Mouse (Mus musculus): ENCODE results near the gene Dnajc13. TPM values are rescaled to one million over a fixed set of nuclear protein-coding genes. Genes with fewer than 3 reads are reported as not detected.

Dnajc13 gene
- polyA plus RNA-seq (2015; fragmentation: Nextera tagmentation; extraction: Ambion mirVana) = 23.4 and 25.7 TPM in 2 replicates

DNA sequence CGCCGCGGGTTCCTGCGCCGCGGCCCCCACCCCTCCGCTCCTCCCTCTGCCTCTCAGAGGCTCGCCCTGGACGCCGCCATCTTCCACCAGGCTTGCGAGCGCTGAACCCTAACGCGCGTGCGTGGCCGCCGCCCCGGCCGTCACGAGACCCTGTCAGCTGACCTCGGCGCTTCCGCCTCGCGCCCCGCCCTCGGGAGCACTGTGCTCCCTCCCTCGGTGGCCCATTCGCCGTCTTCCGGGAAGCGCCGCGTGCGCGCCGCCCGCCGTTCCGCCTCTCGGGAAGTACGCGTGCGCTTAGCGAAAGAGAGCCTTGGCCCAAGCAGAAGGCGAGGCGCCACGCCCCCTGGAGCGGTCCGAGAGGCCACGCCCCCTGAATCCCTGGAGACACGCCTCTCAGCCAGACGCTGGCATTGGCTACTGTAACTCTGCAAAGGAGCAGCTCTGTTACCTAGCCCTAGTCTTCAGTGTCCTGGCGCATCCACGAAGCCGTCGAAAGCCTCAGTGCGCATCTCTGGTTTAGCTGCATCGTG is at the start of gene Dnajc13:
TSS of gene Dnajc13 (minus strand) at position 108 of the 530 bp plus-strand sequence.
- peak within 1 kb of the TSS; percentile 94 for H3K27ac ChIP-seq (ENCODE audit: low read length)
- peak; percentile 97 for ATAC-seq (ENCODE audit: low FRiP score, low TSS enrichment)
- peaks cover 25% of the 10 kb centered on the region for H3K4me1 ChIP-seq (ENCODE audit: insufficient read depth, low read length)
- H3K4me2 ChIP-seq (replicated peaks; ENCODE audit: low read depth, low read length) = peak within 1 kb of the TSS; percentile 84
- peak within 1 kb of the TSS; percentile 95 for H3K4me3 ChIP-seq (ENCODE audit: low read length)
- H3K9me3 ChIP-seq (ENCODE audit: low read length) = no peaks in the 10 kb centered on the region
- WGBS = under 1% methylated on average over 41 of the region's 60 CpGs
- peak within 1 kb of the TSS; percentile 96 for H3K9ac ChIP-seq (replicated peaks; ENCODE audit: low read length)
- H3K27me3 ChIP-seq (ENCODE audit: insufficient read depth, low read length) = no peaks in the 10 kb centered on the region
- no peaks in the 10 kb centered on the region for H3K36me3 ChIP-seq (ENCODE audit: insufficient read depth, low read length)

DNA sequence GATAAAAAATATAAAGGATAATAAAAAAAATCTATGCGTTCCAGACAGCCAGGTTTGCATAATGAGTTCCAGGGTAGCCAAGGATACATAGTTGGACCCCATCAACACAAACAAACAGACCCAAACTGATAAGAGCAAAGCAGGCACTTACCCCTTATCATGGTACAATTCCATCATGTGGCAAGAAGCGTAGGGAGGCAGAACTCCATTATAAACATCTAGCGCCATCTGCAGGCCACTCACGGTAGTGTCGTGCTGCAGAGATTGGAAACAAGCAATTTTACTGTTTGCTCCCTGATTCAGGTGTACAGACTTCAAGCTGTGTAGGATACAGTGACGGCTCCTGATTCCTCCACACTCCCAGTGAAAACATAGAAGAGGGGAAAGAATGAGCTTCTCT is 44.0 kb upstream of the Dnajc13 start:
- Histone ChIP-seq H3K36me3 (ENCODE audit: insufficient read depth, low read length) (no peaks in the 10 kb centered on the region), H3K9me3 (ENCODE audit: low read length) (no peaks in the 10 kb centered on the region), H3K9ac (replicated peaks; ENCODE audit: low read length) (no peak overlapping the region), H3K4me2 (replicated peaks; ENCODE audit: low read depth, low read length) (no peak overlapping the region), H3K4me1 (ENCODE audit: insufficient read depth, low read length) (no peaks in the 10 kb centered on the region), H3K27me3 (ENCODE audit: insufficient read depth, low read length) (no peaks in the 10 kb centered on the region), H3K27ac (ENCODE audit: low read length) (no peak overlapping the region), H3K4me3 (ENCODE audit: low read length) (no peak overlapping the region)
- 12% methylated on average over 6 of the region's 6 CpGs for WGBS
- ATAC-seq (ENCODE audit: low FRiP score, low TSS enrichment) = no peak; the same call in 1 of the 2 replicates

DNA sequence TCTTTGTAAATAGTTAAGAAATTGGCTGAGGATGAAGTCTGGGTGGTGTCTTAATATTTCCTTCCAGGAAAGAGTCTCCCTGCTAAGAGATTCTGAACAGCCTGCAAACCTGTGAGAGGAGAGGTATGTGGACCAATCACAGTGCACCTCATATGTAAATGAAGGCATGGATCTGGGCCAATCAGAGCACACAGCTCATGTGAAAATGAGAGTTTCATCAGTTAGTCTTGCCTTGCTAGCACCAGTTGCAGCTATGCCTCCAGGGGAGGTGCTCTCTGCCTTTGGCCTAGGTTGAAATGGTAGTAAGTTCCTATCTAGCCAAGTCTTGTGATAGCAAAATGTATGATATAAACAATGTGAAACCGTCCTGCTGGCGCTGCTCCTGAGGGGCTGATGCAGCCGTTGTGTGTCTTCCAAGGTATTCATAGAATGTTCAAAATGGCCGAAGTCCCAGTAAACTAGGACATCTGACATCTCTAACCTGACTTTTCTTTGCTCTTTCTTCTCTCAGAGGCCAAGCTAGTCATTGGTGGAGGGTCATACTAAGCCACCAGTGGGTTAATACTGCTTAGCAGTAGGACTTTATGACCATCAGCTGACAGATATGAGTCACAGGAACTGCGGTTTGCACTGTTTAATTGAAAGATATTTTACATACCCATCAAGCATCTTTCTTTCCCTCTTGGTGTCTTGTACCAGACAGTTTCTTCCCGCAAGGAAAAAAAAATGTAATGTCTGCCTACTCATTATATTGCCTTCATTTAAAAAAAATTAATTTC is 42.8 kb upstream of the Dnajc13 start:
- peak overlapping the region; percentile 85 for H3K27ac ChIP-seq (ENCODE audit: low read length)
- no peaks in the 10 kb centered on the region for H3K36me3 ChIP-seq (ENCODE audit: insufficient read depth, low read length)
- H3K4me1 ChIP-seq (ENCODE audit: insufficient read depth, low read length) = no peaks in the 10 kb centered on the region
- no peak overlapping the region for H3K9ac ChIP-seq (replicated peaks; ENCODE audit: low read length)
- 84% methylated on average over 6 of the region's 6 CpGs for WGBS
- no peak overlapping the region for H3K4me2 ChIP-seq (replicated peaks; ENCODE audit: low read depth, low read length)
- H3K9me3 ChIP-seq (ENCODE audit: low read length) = no peaks in the 10 kb centered on the region
- H3K27me3 ChIP-seq (ENCODE audit: insufficient read depth, low read length) = no peaks in the 10 kb centered on the region
- H3K4me3 ChIP-seq (ENCODE audit: low read length) = no peak overlapping the region
- peak; percentile 47; the same call in 1 of the 2 replicates for ATAC-seq (ENCODE audit: low FRiP score, low TSS enrichment)

GRCm38 (mm10) chr9:104304800-104305199 is 42.1 kb upstream of the Dnajc13 start:
- peak; percentile 87 for ATAC-seq (ENCODE audit: low FRiP score, low TSS enrichment)
- H3K27me3 ChIP-seq (ENCODE audit: insufficient read depth, low read length) = no peaks in the 10 kb centered on the region
- WGBS = 29% methylated on average over 10 of the region's 10 CpGs
- H3K4me2 ChIP-seq (replicated peaks; ENCODE audit: low read depth, low read length) = no peak overlapping the region
- H3K9me3 ChIP-seq (ENCODE audit: low read length) = no peaks in the 10 kb centered on the region
- peak overlapping the region; percentile 85 for H3K27ac ChIP-seq (ENCODE audit: low read length)
- no peaks in the 10 kb centered on the region for H3K4me1 ChIP-seq (ENCODE audit: insufficient read depth, low read length)
- no peak overlapping the region for H3K4me3 ChIP-seq (ENCODE audit: low read length)
- 0 out of 2 replicates have a peak overlapping the region, but pooled peaks have one; percentile 2 for H3K9ac ChIP-seq (replicated peaks; ENCODE audit: low read length)
- no peaks in the 10 kb centered on the region for H3K36me3 ChIP-seq (ENCODE audit: insufficient read depth, low read length)

DNA sequence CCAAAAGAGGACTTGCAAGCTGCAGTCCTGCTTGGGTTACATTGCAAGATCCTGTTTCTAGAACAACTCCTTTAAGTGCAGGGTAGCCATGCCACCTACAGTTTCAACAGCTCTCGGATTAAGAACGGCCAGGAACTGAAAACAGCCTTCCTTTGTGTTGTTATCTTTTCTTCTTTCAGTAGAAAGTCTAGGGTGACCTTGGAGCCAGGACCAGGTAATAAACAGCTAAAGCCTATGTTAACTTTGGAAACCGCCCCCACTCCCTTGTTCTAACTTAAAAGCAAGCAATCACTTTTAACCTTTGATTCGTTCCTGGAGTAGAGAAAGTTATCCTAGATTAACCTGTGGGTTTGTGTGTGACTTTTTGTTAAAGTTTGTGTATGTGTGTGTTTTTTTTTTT is 41.6 kb upstream of the Dnajc13 start:
- Histone ChIP-seq H3K4me2 (replicated peaks; ENCODE audit: low read depth, low read length) (no peak overlapping the region), H3K36me3 (ENCODE audit: insufficient read depth, low read length) (no peaks in the 10 kb centered on the region), H3K9me3 (ENCODE audit: low read length) (no peaks in the 10 kb centered on the region), H3K4me3 (ENCODE audit: low read length) (no peak overlapping the region), H3K9ac (replicated peaks; ENCODE audit: low read length) (no peak overlapping the region), H3K27ac (ENCODE audit: low read length) (peak overlapping the region; percentile 85), H3K27me3 (ENCODE audit: insufficient read depth, low read length) (no peaks in the 10 kb centered on the region), H3K4me1 (ENCODE audit: insufficient read depth, low read length) (no peaks in the 10 kb centered on the region)
- peak; percentile 57 for ATAC-seq (ENCODE audit: low FRiP score, low TSS enrichment)
- WGBS = 24% methylated on average over 4 of the region's 4 CpGs

GRCm38 (mm10) chr9:104300569-104300968 is 37.8 kb upstream of the Dnajc13 start:
- H3K36me3 ChIP-seq (ENCODE audit: insufficient read depth, low read length) = no peaks in the 10 kb centered on the region
- H3K4me2 ChIP-seq (replicated peaks; ENCODE audit: low read depth, low read length) = no peak overlapping the region
- no peak for ATAC-seq (ENCODE audit: low FRiP score, low TSS enrichment)
- H3K4me3 ChIP-seq (ENCODE audit: low read length) = no peak overlapping the region
- 83% methylated on average over 12 of the region's 12 CpGs for WGBS
- no peaks in the 10 kb centered on the region for H3K4me1 ChIP-seq (ENCODE audit: insufficient read depth, low read length)
- H3K27me3 ChIP-seq (ENCODE audit: insufficient read depth, low read length) = no peaks in the 10 kb centered on the region
- H3K27ac ChIP-seq (ENCODE audit: low read length) = no peak overlapping the region
- no peak overlapping the region for H3K9ac ChIP-seq (replicated peaks; ENCODE audit: low read length)
- no peaks in the 10 kb centered on the region for H3K9me3 ChIP-seq (ENCODE audit: low read length)

DNA sequence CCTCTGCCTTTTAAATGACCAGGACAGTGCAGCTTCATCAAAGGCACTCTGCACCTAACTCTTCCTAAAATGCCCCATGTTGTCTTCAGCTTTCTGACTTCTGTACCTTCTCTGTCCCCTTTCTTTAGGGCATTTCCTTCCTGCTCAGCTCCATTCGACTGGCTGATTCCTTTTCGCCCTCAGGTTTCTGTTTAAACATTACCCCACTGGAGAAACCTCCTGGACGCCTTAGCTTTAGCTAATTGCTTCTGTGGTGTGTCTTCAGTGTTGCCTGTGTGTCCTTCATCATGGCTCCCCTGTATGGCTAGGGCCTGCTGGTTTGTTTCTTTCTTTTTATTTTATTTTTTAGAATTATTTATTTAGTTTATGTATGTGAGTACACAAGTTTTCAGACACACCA is 34.3 kb upstream of the Dnajc13 start:
- H3K27me3 ChIP-seq (ENCODE audit: insufficient read depth, low read length) = no peaks in the 10 kb centered on the region
- 49% methylated on average over 3 of the region's 3 CpGs for WGBS
- H3K4me3 ChIP-seq (ENCODE audit: low read length) = no peak overlapping the region

GRCm38 (mm10) chr9:104284934-104285333 is 22.2 kb upstream of the Dnajc13 start:
- H3K9me3 ChIP-seq (ENCODE audit: low read length) = no peaks in the 10 kb centered on the region
- no peak for ATAC-seq (ENCODE audit: low FRiP score, low TSS enrichment)

More for the DNA sequence above, 34.3 kb upstream of the Dnajc13 start:
- Histone ChIP-seq H3K9me3 (ENCODE audit: low read length) (no peaks in the 10 kb centered on the region), H3K4me1 (ENCODE audit: insufficient read depth, low read length) (no peaks in the 10 kb centered on the region), H3K4me2 (replicated peaks; ENCODE audit: low read depth, low read length) (no peak overlapping the region), H3K27ac (ENCODE audit: low read length) (no peak overlapping the region), H3K36me3 (ENCODE audit: insufficient read depth, low read length) (no peaks in the 10 kb centered on the region), H3K9ac (replicated peaks; ENCODE audit: low read length) (no peak overlapping the region)
- ATAC-seq (ENCODE audit: low FRiP score, low TSS enrichment) = no peak

DNA sequence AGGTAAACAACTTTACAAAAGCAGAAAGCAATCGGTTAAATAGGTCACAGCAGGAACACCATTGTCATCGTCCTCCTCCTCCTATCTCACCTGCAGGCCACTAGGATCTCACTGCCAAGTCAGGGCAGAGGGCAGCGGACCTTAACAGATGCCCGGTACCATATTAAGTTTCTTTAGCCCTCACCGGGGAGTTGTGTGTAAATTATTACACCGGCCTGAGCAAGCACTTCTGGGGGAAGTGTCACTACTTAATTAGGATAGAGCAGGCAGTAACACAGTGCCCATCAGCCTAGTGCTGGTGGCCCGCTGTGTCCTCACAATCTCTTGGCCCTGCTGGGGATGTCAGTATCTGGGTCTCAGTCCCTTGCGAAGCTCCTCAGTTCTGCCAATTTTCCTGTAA is 19.8 kb upstream of the Dnajc13 start:
- no peak overlapping the region for H3K9ac ChIP-seq (replicated peaks; ENCODE audit: low read length)
- H3K27ac ChIP-seq (ENCODE audit: low read length) = peak overlapping the region; percentile 89
- ATAC-seq (ENCODE audit: low FRiP score, low TSS enrichment) = peak; percentile 78
- WGBS = 23% methylated on average over 8 of the region's 8 CpGs
- H3K36me3 ChIP-seq (ENCODE audit: insufficient read depth, low read length) = no peaks in the 10 kb centered on the region
- no peak overlapping the region for H3K4me2 ChIP-seq (replicated peaks; ENCODE audit: low read depth, low read length)
- H3K4me1 ChIP-seq (ENCODE audit: insufficient read depth, low read length) = peaks cover 20% of the 10 kb centered on the region
- H3K9me3 ChIP-seq (ENCODE audit: low read length) = no peaks in the 10 kb centered on the region
- H3K4me3 ChIP-seq (ENCODE audit: low read length) = no peak overlapping the region
- H3K27me3 ChIP-seq (ENCODE audit: insufficient read depth, low read length) = no peaks in the 10 kb centered on the region

More at GRCm38 (mm10) chr9:104284934-104285333, 22.2 kb upstream of the Dnajc13 start:
- no peak overlapping the region for H3K4me3 ChIP-seq (ENCODE audit: low read length)
- H3K36me3 ChIP-seq (ENCODE audit: insufficient read depth, low read length) = no peaks in the 10 kb centered on the region
- peaks cover 20% of the 10 kb centered on the region for H3K4me1 ChIP-seq (ENCODE audit: insufficient read depth, low read length)
- no peak overlapping the region for H3K9ac ChIP-seq (replicated peaks; ENCODE audit: low read length)
- peak overlapping the region; percentile 71; the same call in 1 of the 2 replicates for H3K27ac ChIP-seq (ENCODE audit: low read length)
- H3K27me3 ChIP-seq (ENCODE audit: insufficient read depth, low read length) = no peaks in the 10 kb centered on the region
- 8% methylated on average over 6 of the region's 6 CpGs for WGBS
- no peak overlapping the region for H3K4me2 ChIP-seq (replicated peaks; ENCODE audit: low read depth, low read length)

DNA sequence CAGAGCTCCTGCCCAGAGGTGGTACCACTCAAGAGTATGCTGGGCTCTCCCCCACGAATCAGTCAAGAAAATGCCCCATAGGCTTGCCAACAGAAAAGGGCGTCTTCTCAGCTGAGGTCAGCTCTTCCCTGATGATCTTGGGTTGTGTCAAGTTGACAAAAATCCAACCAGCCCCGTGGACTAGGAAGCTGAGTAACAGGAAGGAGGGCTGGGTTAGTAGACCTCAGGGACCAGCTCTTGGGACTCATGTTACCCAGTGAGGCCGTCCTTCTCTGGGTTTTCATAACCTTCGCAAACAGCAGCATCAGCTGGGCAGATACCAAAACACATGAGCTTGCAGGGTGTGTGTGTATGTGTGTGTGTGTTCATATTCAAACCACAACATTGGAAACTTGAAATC is 19.0 kb upstream of the Dnajc13 start:
- Histone ChIP-seq H3K27ac (ENCODE audit: low read length) (peak overlapping the region; percentile 89), H3K9me3 (ENCODE audit: low read length) (no peaks in the 10 kb centered on the region), H3K4me3 (ENCODE audit: low read length) (no peak overlapping the region), H3K27me3 (ENCODE audit: insufficient read depth, low read length) (no peaks in the 10 kb centered on the region), H3K4me2 (replicated peaks; ENCODE audit: low read depth, low read length) (no peak overlapping the region), H3K9ac (replicated peaks; ENCODE audit: low read length) (no peak overlapping the region), H3K36me3 (ENCODE audit: insufficient read depth, low read length) (no peaks in the 10 kb centered on the region), H3K4me1 (ENCODE audit: insufficient read depth, low read length) (peaks cover 20% of the 10 kb centered on the region)
- 48% methylated on average over 5 of the region's 5 CpGs for WGBS
- no peak for ATAC-seq (ENCODE audit: low FRiP score, low TSS enrichment)

Data from kidney, embryonic 16.5 days (tissue).